Mouse (Mus musculus): ENCODE data around the gene Igsf9.

Gene Igsf9

GRCm38 (mm10) chr1:172469373-172469772 is 12.2 kb upstream of the Igsf9 start:
- no peak for DNase-seq

GRCm38 (mm10) chr1:172469810-172470448 is 11.7 kb upstream of the Igsf9 start:
- DNase-seq, result no peak

- no peak for DNase-seq
These were observed 8.7 kb upstream of the Igsf9 start for GRCm38 (mm10) chr1:172472909-172473308.

- DNase-seq, result no peak
These were observed 7.4 kb upstream of the Igsf9 start for GRCm38 (mm10) chr1:172474196-172474595.

GRCm38 (mm10) chr1:172475054-172475741 is 6.4 kb upstream of the Igsf9 start, which contains the start of gene Slamf9:
Gene Slamf9, plus strand, starts transcription at chr1:172475358.
- peak; percentile 63 for DNase-seq

- DNase-seq, result no peak
These were observed 3.6 kb upstream of the Igsf9 start for GRCm38 (mm10) chr1:172478020-172478419.

- DNase-seq, result no peak
These were observed 1.2 kb upstream of the Igsf9 start for GRCm38 (mm10) chr1:172480376-172480775.

GRCm38 (mm10) chr1:172481111-172481510 is 477 bp upstream of the Igsf9 start:
- no peak for DNase-seq

- DNase-seq, result no peak
These were observed 1.2 kb downstream of the Igsf9 start for GRCm38 (mm10) chr1:172482518-172483360.

- DNase-seq, result no peak
These were observed 1.7 kb downstream of the Igsf9 start for GRCm38 (mm10) chr1:172483361-172483660.

GRCm38 (mm10) chr1:172484236-172484635 is 2.6 kb downstream of the Igsf9 start:
- DNase-seq, result no peak

GRCm38 (mm10) chr1:172484671-172485070 is 3.1 kb downstream of the Igsf9 start:
- DNase-seq, result no peak

- DNase-seq, result no peak
These were observed 4.2 kb downstream of the Igsf9 start for GRCm38 (mm10) chr1:172485821-172486220.

GRCm38 (mm10) chr1:172486236-172486635 is 4.6 kb downstream of the Igsf9 start:
- no peak for DNase-seq

- DNase-seq, result no peak
These were observed 5.1 kb downstream of the Igsf9 start for GRCm38 (mm10) chr1:172486651-172487050.

- DNase-seq, result no peak
These were observed 6.3 kb downstream of the Igsf9 start for GRCm38 (mm10) chr1:172487859-172488258.

- no peak for DNase-seq
These were observed 7.2 kb downstream of the Igsf9 start for GRCm38 (mm10) chr1:172488831-172489230.

- no peak for DNase-seq
These were observed 8.1 kb downstream of the Igsf9 start for GRCm38 (mm10) chr1:172489585-172490250.

GRCm38 (mm10) chr1:172490261-172490661 is 8.7 kb downstream of the Igsf9 start:
- peak; percentile 94 for DNase-seq

- no peak for DNase-seq
These were observed 10.5 kb downstream of the Igsf9 start for GRCm38 (mm10) chr1:172492047-172492446.

GRCm38 (mm10) chr1:172493516-172493915 is 11.9 kb downstream of the Igsf9 start:
- DNase-seq, result no peak

GRCm38 (mm10) chr1:172496030-172496429 is 14.4 kb downstream of the Igsf9 start:
- no peak for DNase-seq

- no peak for DNase-seq
These were observed 15.8 kb downstream of the Igsf9 start for GRCm38 (mm10) chr1:172497428-172497827.
